ENCODE assay signal across 8 mouse cellular contexts in the genomic region with DNA sequence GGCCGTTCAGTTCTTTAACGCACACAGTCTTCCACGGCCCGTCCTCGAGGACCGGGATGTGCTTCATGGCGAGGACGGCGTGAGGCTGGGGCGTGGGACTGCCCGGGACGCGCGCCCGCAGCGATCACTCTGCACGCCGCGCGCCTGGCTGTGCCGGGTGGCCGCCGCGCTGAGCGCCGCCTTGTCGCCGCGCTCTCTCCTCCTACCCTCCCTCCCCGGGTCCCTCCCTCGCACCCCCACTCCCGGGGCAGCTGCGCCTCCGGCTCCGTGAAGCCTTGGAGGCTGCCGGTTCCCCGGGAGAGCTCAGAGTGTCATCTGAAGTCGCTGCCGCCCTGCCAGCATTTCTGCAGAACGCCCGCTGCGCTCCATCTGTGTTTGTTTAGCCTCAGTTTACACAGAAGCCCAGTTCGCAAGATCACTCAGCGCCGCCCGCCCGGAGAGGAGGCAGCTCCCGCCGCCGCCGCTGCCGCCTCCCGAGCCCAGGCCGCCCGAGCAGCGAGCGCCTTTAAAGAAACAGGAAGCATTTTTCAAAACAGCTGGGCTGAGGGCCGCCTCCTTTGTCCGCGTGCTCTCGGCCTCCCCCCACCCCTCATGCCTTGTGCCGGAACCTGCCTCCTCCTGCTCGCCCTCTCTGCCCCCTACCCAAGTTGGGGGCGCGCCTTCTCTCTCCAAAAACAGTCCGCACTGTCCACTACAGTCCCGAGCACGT. TPM values are rescaled to one million over a fixed set of nuclear protein-coding genes. Genes with fewer than 3 reads are reported as not detected.
DNase-seq lines count a peak whose midpoint lies in the region; ATAC-seq lines count a peak whose summit lies in the region.

A gene (minus strand): TSS at position 480 of the 709 bp plus-strand sequence.

- H3K9me3 ChIP-seq in embryonic facial prominence, embryonic 11.5 days (replicated peaks; ENCODE audit: control insufficient read depth, low read length) = no peaks in the 10 kb centered on the region
- H3K9me3 ChIP-seq in liver, embryonic 13.5 days (replicated peaks) = no peaks in the 10 kb centered on the region

- H3K4me3 ChIP-seq in embryonic facial prominence, embryonic 11.5 days (ENCODE audit: low read depth, low read length) = peak within 1 kb of the TSS; percentile 69
- peak within 1 kb of the TSS; percentile 54 for H3K4me3 ChIP-seq in liver, embryonic 13.5 days (replicated peaks)

- under 1% methylated on average over 67 of the region's 68 CpGs for WGBS in embryonic facial prominence, embryonic 11.5 days
- under 1% methylated on average over 68 of the region's 68 CpGs for WGBS in liver, embryonic 13.5 days (ENCODE audit: insufficient replicate concordance)

- H3K9ac ChIP-seq in embryonic facial prominence, embryonic 11.5 days (replicated peaks; ENCODE audit: low read length) = peak within 1 kb of the TSS; percentile 67
- no peak within 1 kb of the TSS for H3K9ac ChIP-seq in liver, embryonic 13.5 days

- peak within 1 kb of the TSS; percentile 99 for H3K4me2 ChIP-seq in embryonic facial prominence, embryonic 11.5 days (ENCODE audit: low read depth, low read length)
- peak within 1 kb of the TSS; percentile 69 for H3K4me2 ChIP-seq in liver, embryonic 13.5 days

- H3K36me3 ChIP-seq in embryonic facial prominence, embryonic 11.5 days (replicated peaks; ENCODE audit: control insufficient read depth, insufficient read depth, low read depth, low read length) = no peaks in the 10 kb centered on the region
- no peaks in the 10 kb centered on the region for H3K36me3 ChIP-seq in liver, embryonic 13.5 days

- DNase-seq in 3134 (ENCODE audit: extremely low read depth, insufficient read length, low spot score) (peak; percentile 83), ZHBTc4 (ENCODE audit: low read depth, low spot score) (peak; percentile 62)
- peak; percentile 86 for DNase-seq in embryonic facial prominence, embryonic 11.5 days (ENCODE audit: low spot score)
- peak; percentile 58 to 61 for DNase-seq in heart, adult 9 months (ENCODE audit: low spot score in 2 of 2)
- peak; percentile 30 to 41 for DNase-seq in kidney, adult 8-10 months
- no peak for DNase-seq in liver, embryonic 13.5 days
- DNase-seq in neural tube, embryonic 10.5 days (ENCODE audit: extremely low spot score, low spot score) = peak; percentile 82
- DNase-seq in yolk sac, embryonic 10.5 days (ENCODE audit: low spot score) = peak; percentile 66

- peak within 1 kb of the TSS; percentile 76 for H3K27ac ChIP-seq in embryonic facial prominence, embryonic 11.5 days (replicated peaks; ENCODE audit: low read depth, low read length)
- no peak within 1 kb of the TSS for H3K27ac ChIP-seq in liver, embryonic 13.5 days

- peaks cover 8% of the 10 kb centered on the region; the same call in 1 of the 2 replicates for H3K4me1 ChIP-seq in embryonic facial prominence, embryonic 11.5 days (ENCODE audit: control insufficient read depth, insufficient read depth, low read length)
- H3K4me1 ChIP-seq in liver, embryonic 13.5 days (replicated peaks) = peaks cover 11% of the 10 kb centered on the region

- peak; percentile 31; the same call in 1 of the 2 replicates for ATAC-seq in embryonic facial prominence, embryonic 11.5 days (replicated peaks; ENCODE audit: insufficient number of reproducible peaks, low FRiP score, low TSS enrichment, low read depth)
- no peak for ATAC-seq in liver, embryonic 13.5 days (ENCODE audit: low read depth)

- 0 out of 2 replicates have a peak, but pooled peaks cover 6% of the 10 kb centered on the region for H3K27me3 ChIP-seq in embryonic facial prominence, embryonic 11.5 days (ENCODE audit: control insufficient read depth, insufficient read depth, low read length)
- peaks cover 98% of the 10 kb centered on the region for H3K27me3 ChIP-seq in liver, embryonic 13.5 days

RNA-seq across cellular contexts. Expression of the gene that starts here (rescaled TPM):
- polyA plus RNA-seq in embryonic facial prominence, embryonic 11.5 days (2014; fragmentation: Nextera tagmentation; extraction: Ambion mirVana) = 10.2 and 11.3 TPM in 2 replicates
- 0.86 and 1.1 TPM in 2 replicates for polyA plus RNA-seq in liver, embryonic 13.5 days (2015; fragmentation: Nextera tagmentation; extraction: Ambion mirVana)
